Mouse (Mus musculus) kidney, embryonic 16.5 days (tissue): Measurements from ENCODE around the gene Carhsp1. TPM values are rescaled to one million over a fixed set of nuclear protein-coding genes. Genes with fewer than 3 reads are reported as not detected.

Experiments used
- ATAC-seq: fragments of 200-750 bp; cut with Nextera tagmentation; 2 replicates; pipeline ENCODE4 v1.8.0; 2017; ENCODE audit warnings: moderate TSS enrichment; ENCODE audit not compliant: low FRiP score, low TSS enrichment
- H3K27ac ChIP-seq: fragments of 300-500 bp; sonication (generic); 2 replicates; pipeline ENCODE4 v1.5.1; 2014; ENCODE audit warnings: low read length
- H3K27me3 ChIP-seq: fragments of 300-500 bp; sonication (generic); 2 replicates; pipeline ENCODE4 v1.6.1; 2014; ENCODE audit warnings: low read length, control low read depth, mixed read lengths; ENCODE audit not compliant: insufficient read depth
- H3K36me3 ChIP-seq: fragments of 300-500 bp; sonication (generic); 2 replicates; pipeline ENCODE4 v1.6.1; 2014; ENCODE audit warnings: low read length, control low read depth, mixed read lengths; ENCODE audit not compliant: insufficient read depth
- H3K4me1 ChIP-seq: fragments of 300-500 bp; sonication (generic); 2 replicates; pipeline ENCODE4 v1.6.1; 2014; ENCODE audit warnings: low read length, control low read depth, mixed read lengths; ENCODE audit not compliant: insufficient read depth
- H3K4me2 ChIP-seq: fragments of 300-500 bp; sonication (generic); replicated peaks from 2 replicates; pipeline ENCODE4 v1.6.1; 2014; ENCODE audit warnings: low read depth, low read length
- H3K4me3 ChIP-seq: fragments of 300-500 bp; sonication (generic); 2 replicates; pipeline ENCODE4 v1.5.1; 2014; ENCODE audit warnings: mild to moderate bottlenecking, low read length
- H3K9ac ChIP-seq: fragments of 300-500 bp; sonication (generic); replicated peaks from 2 replicates; pipeline ENCODE4 v1.6.1; 2014; ENCODE audit warnings: low read length
- H3K9me3 ChIP-seq: fragments of 300-500 bp; sonication (generic); 2 replicates; pipeline ENCODE4 v1.6.1; 2016; ENCODE audit warnings: low read length, control low read depth
- WGBS: fragments of 180-500 bp; shearing (Covaris S2); extraction: QIAGEN DNeasy Blood & Tissue Kit; methylation state at CpG from one replicate; pipeline ENCODE4 v1.1.7; 2014; 5-methylcytosine and 5-hydroxymethylcytosine counted together
- polyA plus RNA-seq: library from polyadenylated mRNA; unstranded; fragments of >200 nt; fragmentation: Nextera tagmentation; extraction: Ambion mirVana; gene quantifications from 2 replicates; pipeline ENCODE4 v1.2.1, GENCODE M21; 2015

Carhsp1 gene
- polyA plus RNA-seq, 1 experiment from 2014 or later: 86.9 TPM

GRCm38 (mm10) chr16:8667814-8668213 lies 4.1 kb downstream of the Carhsp1 start:
- H3K4me1 ChIP-seq: peaks cover 44% of the 10 kb centered on the region
- no peak overlapping the region for H3K27ac ChIP-seq
- 68% methylated on average over 4 of the region's 4 CpGs for WGBS
- no peak overlapping the region for H3K4me2 ChIP-seq
- no peak overlapping the region for H3K9ac ChIP-seq
- ATAC-seq: no peak
- H3K9me3 ChIP-seq: no peaks in the 10 kb centered on the region
- no peaks in the 10 kb centered on the region for H3K36me3 ChIP-seq
- H3K27me3 ChIP-seq: no peaks in the 10 kb centered on the region
- H3K4me3 ChIP-seq: no peak overlapping the region

GRCm38 (mm10) chr16:8667261-8667660 lies 4.7 kb downstream of the Carhsp1 start:
- H3K27ac ChIP-seq: no peak overlapping the region
- 59% methylated on average over 7 of the region's 7 CpGs for WGBS
- H3K9ac ChIP-seq: no peak overlapping the region

GRCm38 (mm10) chr16:8666452-8666851 lies 5.5 kb downstream of the Carhsp1 start:
- Histone ChIP-seq H3K9me3 (no peaks in the 10 kb centered on the region), H3K4me3 (no peak overlapping the region), H3K4me2 (no peak overlapping the region), H3K36me3 (0 out of 2 replicates have a peak, but pooled peaks cover 4% of the 10 kb centered on the region), H3K27ac (no peak overlapping the region), H3K4me1 (peaks cover 38% of the 10 kb centered on the region), H3K27me3 (no peaks in the 10 kb centered on the region), H3K9ac (no peak overlapping the region)
- ATAC-seq: no peak
- 55% methylated on average over 2 of the region's 2 CpGs for WGBS

More at GRCm38 (mm10) chr16:8667261-8667660, 4.7 kb downstream of the Carhsp1 start:
- Histone ChIP-seq H3K9me3 (no peaks in the 10 kb centered on the region), H3K4me1 (peaks cover 39% of the 10 kb centered on the region), H3K36me3 (0 out of 2 replicates have a peak, but pooled peaks cover 4% of the 10 kb centered on the region), H3K4me3 (no peak overlapping the region), H3K27me3 (no peaks in the 10 kb centered on the region), H3K4me2 (no peak overlapping the region)
- no peak for ATAC-seq

GRCm38 (mm10) chr16:8665367-8665766 lies 6.6 kb downstream of the Carhsp1 start:
- H3K36me3 ChIP-seq: peaks cover 8% of the 10 kb centered on the region; the same call in 1 of the 2 replicates
- H3K27ac ChIP-seq: no peak overlapping the region
- H3K4me3 ChIP-seq: no peak overlapping the region
- H3K4me1 ChIP-seq: peaks cover 29% of the 10 kb centered on the region
- no peak for ATAC-seq
- WGBS: 83% methylated on average over 5 of the region's 5 CpGs
- no peak overlapping the region for H3K9ac ChIP-seq
- H3K9me3 ChIP-seq: no peaks in the 10 kb centered on the region
- H3K4me2 ChIP-seq: no peak overlapping the region
- H3K27me3 ChIP-seq: no peaks in the 10 kb centered on the region

GRCm38 (mm10) chr16:8663606-8664539 lies 8.1 kb downstream of the Carhsp1 start:
- H3K9ac ChIP-seq: peak overlapping the region; percentile 13; the same call in 1 of the 2 replicates
- no peak for ATAC-seq
- no peak overlapping the region for H3K4me2 ChIP-seq
- H3K27ac ChIP-seq: 0 out of 2 replicates have a peak overlapping the region, but pooled peaks have one; percentile 33
- peaks cover 16% of the 10 kb centered on the region for H3K4me1 ChIP-seq
- no peaks in the 10 kb centered on the region for H3K27me3 ChIP-seq
- H3K9me3 ChIP-seq: no peaks in the 10 kb centered on the region
- WGBS: 70% methylated on average over 24 of the region's 24 CpGs
- H3K36me3 ChIP-seq: peaks cover 19% of the 10 kb centered on the region; the same call in 1 of the 2 replicates
- no peak overlapping the region for H3K4me3 ChIP-seq

- H3K9me3 ChIP-seq: no peaks in the 10 kb centered on the region
- H3K27ac ChIP-seq: 0 out of 2 replicates have a peak overlapping the region, but pooled peaks have one; percentile 33
- peaks cover 20% of the 10 kb centered on the region; the same call in 1 of the 2 replicates for H3K36me3 ChIP-seq
- ATAC-seq: no peak
- 69% methylated on average over 2 of the region's 2 CpGs for WGBS
- no peak overlapping the region for H3K9ac ChIP-seq
- no peak overlapping the region for H3K4me3 ChIP-seq
- no peak overlapping the region for H3K4me2 ChIP-seq
- peaks cover 16% of the 10 kb centered on the region for H3K4me1 ChIP-seq
- H3K27me3 ChIP-seq: no peaks in the 10 kb centered on the region
Measured at GRCm38 (mm10) chr16:8663022-8663421, 8.9 kb downstream of the Carhsp1 start.

- H3K36me3 ChIP-seq: peaks cover 42% of the 10 kb centered on the region
- ATAC-seq: no peak
- H3K27me3 ChIP-seq: no peaks in the 10 kb centered on the region
- no peak overlapping the region for H3K27ac ChIP-seq
- H3K4me3 ChIP-seq: no peak overlapping the region
- H3K4me2 ChIP-seq: no peak overlapping the region
- 93% methylated on average over 4 of the region's 4 CpGs for WGBS
- no peaks in the 10 kb centered on the region for H3K9me3 ChIP-seq
- no peak overlapping the region for H3K9ac ChIP-seq
- no peaks in the 10 kb centered on the region for H3K4me1 ChIP-seq
Measured at GRCm38 (mm10) chr16:8658764-8659163, 13.2 kb downstream of the Carhsp1 start.

- Histone ChIP-seq H3K4me2 (no peak overlapping the region), H3K9me3 (no peaks in the 10 kb centered on the region), H3K9ac (no peak overlapping the region), H3K27ac (no peak overlapping the region), H3K36me3 (peaks cover 42% of the 10 kb centered on the region), H3K4me1 (no peaks in the 10 kb centered on the region), H3K4me3 (no peak overlapping the region), H3K27me3 (no peaks in the 10 kb centered on the region)
- 91% methylated on average over 4 of the region's 4 CpGs for WGBS
- no peak for ATAC-seq
Measured at GRCm38 (mm10) chr16:8658349-8658748, 13.6 kb downstream of the Carhsp1 start.

- ATAC-seq: no peak
- WGBS: 81% methylated on average over 2 of the region's 2 CpGs
- H3K27me3 ChIP-seq: no peaks in the 10 kb centered on the region
Measured at GRCm38 (mm10) chr16:8656256-8656655, 15.7 kb downstream of the Carhsp1 start.

GRCm38 (mm10) chr16:8655599-8655998 lies 16.4 kb downstream of the Carhsp1 start:
- no peak overlapping the region for H3K4me3 ChIP-seq

More at GRCm38 (mm10) chr16:8656256-8656655, 15.7 kb downstream of the Carhsp1 start:
- Histone ChIP-seq H3K4me2 (no peak overlapping the region), H3K27ac (no peak overlapping the region), H3K36me3 (peaks cover 51% of the 10 kb centered on the region), H3K9ac (no peak overlapping the region), H3K9me3 (no peaks in the 10 kb centered on the region), H3K4me1 (no peaks in the 10 kb centered on the region), H3K4me3 (no peak overlapping the region)

More at GRCm38 (mm10) chr16:8655599-8655998, 16.4 kb downstream of the Carhsp1 start:
- Histone ChIP-seq H3K27ac (no peak overlapping the region), H3K27me3 (no peaks in the 10 kb centered on the region), H3K36me3 (peaks cover 57% of the 10 kb centered on the region), H3K9me3 (no peaks in the 10 kb centered on the region), H3K9ac (no peak overlapping the region), H3K4me2 (no peak overlapping the region), H3K4me1 (no peaks in the 10 kb centered on the region)
- 81% methylated on average over 9 of the region's 9 CpGs for WGBS
- ATAC-seq: no peak; the same call in 1 of the 2 replicates
